Mouse (Mus musculus) brain, embryonic 14.5 days (tissue): ENCODE results near the gene Hoxa5.

Experiments
- CTCF ChIP-seq: fragments of 200-500 bp; IDR thresholded peaks from 2 replicates; pipeline ENCODE4 v1.5.1; 2012; ENCODE audit warnings: inconsistent platforms, mild to moderate bottlenecking, moderate library complexity, borderline replicate concordance; ENCODE audit not compliant: insufficient read depth, insufficient read length; ENCODE audit errors: extremely low read depth
- POLR2A ChIP-seq: fragments of 200-500 bp; IDR thresholded peaks from 2 replicates; pipeline ENCODE4 v1.6.1; 2012; ENCODE audit warnings: mild to moderate bottlenecking, inconsistent platforms, borderline replicate concordance; ENCODE audit not compliant: poor library complexity, insufficient read depth, insufficient read length, severe bottlenecking; ENCODE audit errors: extremely low read depth

- TF ChIP-seq POLR2A (no peak), CTCF (no peak)
Observed at GRCm38 (mm10) chr6:52248638-52249414, 44.4 kb upstream of the Hoxa5 start.
